Mouse (Mus musculus) heart, postnatal 0 days (tissue): ENCODE results near the gene Baz2b. TPM values are rescaled to one million over a fixed set of nuclear protein-coding genes. Genes with fewer than 3 reads are reported as not detected.

Experiments
- ATAC-seq: fragments of 200-750 bp; cut with Nextera tagmentation; 2 replicates; pipeline ENCODE4 v1.8.0; 2017; ENCODE audit warnings: low read depth, moderate number of reproducible peaks, moderate library complexity; ENCODE audit not compliant: insufficient read depth
- DNase-seq: peaks from one replicate; pipeline ENCODE4 v3.0.0-alpha.2; 2016; ENCODE audit warnings: low spot score
- H3K27ac ChIP-seq: fragments of 300-500 bp; sonication (generic); 2 replicates; pipeline ENCODE4 v1.5.1; 2014; ENCODE audit warnings: low read depth, mild to moderate bottlenecking
- H3K27me3 ChIP-seq: fragments of 300-500 bp; sonication (generic); 2 replicates; pipeline ENCODE4 v1.6.1; 2014; ENCODE audit warnings: low read length, mixed read lengths; ENCODE audit not compliant: control insufficient read depth, insufficient read depth
- H3K36me3 ChIP-seq: fragments of 300-500 bp; sonication (generic); replicated peaks from 2 replicates; pipeline ENCODE4 v1.6.1; 2014; ENCODE audit warnings: low read length, mixed read lengths; ENCODE audit not compliant: control insufficient read depth, insufficient read depth
- H3K4me1 ChIP-seq: fragments of 300-500 bp; sonication (generic); 2 replicates; pipeline ENCODE4 v1.6.1; 2014; ENCODE audit warnings: antibody characterized with exemption; ENCODE audit not compliant: control insufficient read depth, insufficient read depth
- H3K4me2 ChIP-seq: fragments of 300-500 bp; sonication (generic); 2 replicates; pipeline ENCODE4 v1.6.1; 2014; ENCODE audit warnings: low read depth, mild to moderate bottlenecking, low read length, moderate library complexity
- H3K4me3 ChIP-seq: fragments of 300-500 bp; sonication (generic); 2 replicates; pipeline ENCODE4 v1.5.1; 2014; ENCODE audit warnings: low read depth, low read length
- H3K9ac ChIP-seq: fragments of 300-500 bp; sonication (generic); replicated peaks from 2 replicates; pipeline ENCODE4 v1.6.1; 2014; ENCODE audit warnings: low read depth, low read length, mixed read lengths
- H3K9me3 ChIP-seq: fragments of 300-500 bp; sonication (generic); replicated peaks from 2 replicates; pipeline ENCODE4 v1.6.1; 2016; ENCODE audit warnings: low read length; ENCODE audit not compliant: control insufficient read depth
- CTCF ChIP-seq: IDR thresholded peaks from 2 replicates; pipeline ENCODE4 v1.5.1; 2016; ENCODE audit warnings: antibody characterized with exemption, control low read depth, low read depth
- EP300 ChIP-seq: IDR thresholded peaks from 2 replicates; pipeline ENCODE4 v1.6.1; 2016; ENCODE audit warnings: antibody characterized with exemption, low read depth
- WGBS: fragments of 180-500 bp; shearing (Covaris S2); extraction: QIAGEN DNeasy Blood & Tissue Kit; methylation state at CpG from one replicate; pipeline ENCODE4 v1.1.7; 2014; 5-methylcytosine and 5-hydroxymethylcytosine counted together
- polyA plus RNA-seq: library from polyadenylated mRNA; unstranded; fragments of >200 nt; fragmentation: Nextera tagmentation; extraction: Ambion mirVana; gene quantifications from 2 replicates; pipeline ENCODE4 v1.2.1, GENCODE M21; 2015
- total RNA-seq: library from RNA; depleted of rRNA; stranded (reverse); fragments of >200 nt; gene quantifications from 2 replicates; pipeline ENCODE4 v1.2.3, GENCODE M21; 2014; ENCODE audit warnings: low replicate concordance

The Baz2b gene
- total and polyA plus RNA-seq, 2 experiments from 2014 or later, result 40.3 to 46.2 TPM

- no peak overlapping the region for H3K9ac ChIP-seq
- no peak overlapping the region for H3K4me3 ChIP-seq
- H3K9me3 ChIP-seq, result no peaks in the 10 kb centered on the region
- no peaks in the 10 kb centered on the region for H3K27me3 ChIP-seq
- no peak for TF ChIP-seq EP300
- TF ChIP-seq CTCF, result no peak
- no peak overlapping the region for H3K27ac ChIP-seq
- H3K36me3 ChIP-seq, result 0 out of 2 replicates have a peak, but pooled peaks cover 8% of the 10 kb centered on the region
- no peak for DNase-seq
- no peak for ATAC-seq
- WGBS, result 93% methylated on average over 2 of the region's 2 CpGs
- H3K4me2 ChIP-seq, result no peak overlapping the region
- peaks cover 12% of the 10 kb centered on the region; the same call in 1 of the 2 replicates for H3K4me1 ChIP-seq
Measured at GRCm38 (mm10) chr2:60112116-60112515, 97.5 kb downstream of the Baz2b start.

GRCm38 (mm10) chr2:60109001-60109400 lies 100.6 kb downstream of the Baz2b start:
- no peak overlapping the region for H3K4me2 ChIP-seq
- TF ChIP-seq EP300 (no peak), CTCF (no peak)
- no peaks in the 10 kb centered on the region for H3K9me3 ChIP-seq
- no peak for ATAC-seq
- H3K27me3 ChIP-seq, result no peaks in the 10 kb centered on the region
- H3K4me1 ChIP-seq, result 0 out of 2 replicates have a peak, but pooled peaks cover under 1% of the 10 kb centered on the region
- no peak for DNase-seq
- 0 out of 2 replicates have a peak, but pooled peaks cover 8% of the 10 kb centered on the region for H3K36me3 ChIP-seq
- H3K9ac ChIP-seq, result no peak overlapping the region
- 88% methylated on average over 3 of the region's 3 CpGs for WGBS
- H3K4me3 ChIP-seq, result no peak overlapping the region
- no peak overlapping the region for H3K27ac ChIP-seq

GRCm38 (mm10) chr2:60096625-60097024 lies 113.0 kb downstream of the Baz2b start:
- Histone ChIP-seq H3K4me2 (no peak overlapping the region), H3K27ac (no peak overlapping the region), H3K9me3 (no peaks in the 10 kb centered on the region), H3K4me1 (no peaks in the 10 kb centered on the region), H3K27me3 (no peaks in the 10 kb centered on the region), H3K9ac (no peak overlapping the region), H3K36me3 (no peaks in the 10 kb centered on the region), H3K4me3 (no peak overlapping the region)
- WGBS, result 64% methylated on average over 4 of the region's 4 CpGs
- ATAC-seq, result no peak
- TF ChIP-seq EP300, result no peak
- TF ChIP-seq CTCF, result no peak
- no peak for DNase-seq

GRCm38 (mm10) chr2:60090280-60090679 lies 119.4 kb downstream of the Baz2b start:
- ATAC-seq (no peak), DNase-seq (no peak)
- no peaks in the 10 kb centered on the region for H3K27me3 ChIP-seq
- 71% methylated on average over 6 of the region's 6 CpGs for WGBS
- no peak for TF ChIP-seq EP300
- TF ChIP-seq CTCF, result no peak
- H3K9me3 ChIP-seq, result no peaks in the 10 kb centered on the region
- no peak overlapping the region for H3K4me2 ChIP-seq
- H3K36me3 ChIP-seq, result no peaks in the 10 kb centered on the region
- no peak overlapping the region for H3K4me3 ChIP-seq
- no peak overlapping the region for H3K9ac ChIP-seq
- H3K4me1 ChIP-seq, result peaks cover 12% of the 10 kb centered on the region; the same call in 1 of the 2 replicates
- H3K27ac ChIP-seq, result no peak overlapping the region

- DNase-seq (no peak), ATAC-seq (no peak)
- Histone ChIP-seq H3K4me2 (no peak overlapping the region), H3K9me3 (no peaks in the 10 kb centered on the region), H3K4me3 (no peak overlapping the region), H3K27me3 (no peaks in the 10 kb centered on the region), H3K27ac (no peak overlapping the region), H3K4me1 (peaks cover 12% of the 10 kb centered on the region; the same call in 1 of the 2 replicates), H3K36me3 (no peaks in the 10 kb centered on the region), H3K9ac (no peak overlapping the region)
- WGBS, result 79% methylated on average over 15 of the region's 15 CpGs
- no peak for TF ChIP-seq EP300
- no peak for TF ChIP-seq CTCF
Measured at GRCm38 (mm10) chr2:60089528-60090247, 120.0 kb downstream of the Baz2b start.
